ENCODE assay signal across 13 mouse cellular contexts in genomic region chr13:31782063-31782462, GRCm38 (mm10). TPM values are rescaled to one million over a fixed set of nuclear protein-coding genes. Genes with fewer than 3 reads are reported as not detected.
"Had no signal": no experiment of that assay in that cellular context is flagged by ENCODE, and none has a peak within 500 bp of the region (broad histone marks: within the 10 kb centered on the region; RNA-seq: fewer than 3 reads in every experiment).

No protein-coding gene starts in this region.

- DNase-seq: retina, postnatal 1 day; right cerebral cortex, adult 18-20 months; right cerebral cortex, postnatal 14 days; right cerebral cortex, postnatal 25 days; right cerebral cortex, postnatal 4 days; spleen, adult 18-20 months; thymus, adult 18-20 months; thymus, adult 2 months; thymus, postnatal 14 days; thymus, postnatal 25 days; thymus, postnatal 36 days; thymus, postnatal 4 days had no signal

RNA-seq across cellular contexts. Expression of gene Foxc1, which starts 24.4 kb away (rescaled TPM):
- total RNA-seq: neutrophil, adult 5-6 weeks had no signal
